Mouse (Mus musculus): ENCODE measurements at regions not wholly inside any gene's neighbourhood (a gene's known extent, or its start where the extent isn't known, plus 50 kb on each side); places are given as distances from the start of the nearest gene placed in this dataset.

DNA sequence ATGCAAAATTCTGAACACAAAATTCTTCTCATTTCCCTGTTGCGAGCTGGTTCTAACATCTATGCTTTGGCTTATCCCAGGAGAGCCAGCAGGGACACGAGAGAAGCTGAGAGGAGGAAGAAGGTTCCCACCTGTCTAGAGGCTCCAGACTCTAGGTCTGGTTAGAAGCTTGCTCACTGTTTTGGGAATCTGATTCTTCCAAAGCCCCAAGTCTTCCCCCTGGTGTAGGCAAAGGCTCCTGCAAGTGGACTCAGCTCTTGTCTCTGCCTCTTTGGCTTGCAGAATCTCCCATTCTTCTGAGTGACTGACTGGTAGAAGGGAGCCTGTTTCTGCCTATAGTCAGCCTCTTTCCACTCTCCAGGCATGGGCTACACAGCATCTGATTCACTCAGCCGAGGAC lies 95.8 kb downstream of the Btc start:
- TF ChIP-seq POLR2A (IDR thresholded peaks at IDR 0.05; ENCODE audit: control insufficient read depth, extremely low read depth, insufficient read depth, low read length, poor library complexity) (no peak), CTCF (IDR thresholded peaks at IDR 0.05; ENCODE audit: borderline replicate concordance, control insufficient read depth, extremely low read depth, insufficient read depth, low read length, poor library complexity) (no peak)

All from thymus, adult 2 months (tissue).